Mouse (Mus musculus): ENCODE measurements around the gene Dnajc7. TPM values are rescaled to one million over a fixed set of nuclear protein-coding genes. Genes with fewer than 3 reads are reported as not detected.

Dnajc7 gene
- polyA plus RNA-seq, 2 experiments, result 15.1 to 61.7 TPM

GRCm38 (mm10) chr11:100575484-100575855, 44.5 kb downstream of the Dnajc7 start:
- H3K4me2 ChIP-seq (ENCODE audit: low read depth), result peak overlapping the region; percentile 78
- peak overlapping the region; percentile 69 to 71 for H3K4me3 ChIP-seq (ENCODE audit: insufficient read depth in 1 of 2, low read depth in 2 of 2, low read length in 2 of 2)
- DNase-seq (ENCODE audit: low read depth in 3 of 3, low spot score in 3 of 3), result no peak
- H3K27me3 ChIP-seq (ENCODE audit: control insufficient read depth, insufficient read depth, low read length), result no peaks in the 10 kb centered on the region
- WGBS (ENCODE audit: insufficient replicate concordance), result 16% methylated on average over 2 of the region's 2 CpGs
- H3K9ac ChIP-seq (replicated peaks), result peak overlapping the region; percentile 63
- no peaks in the 10 kb centered on the region; the same call in 1 of the 2 replicates for H3K36me3 ChIP-seq (replicated peaks; ENCODE audit: control insufficient read depth, insufficient read depth, low read depth)
- H3K9me3 ChIP-seq (ENCODE audit: control insufficient read depth, low read length), result no peaks in the 10 kb centered on the region
- no peak for TF ChIP-seq CTCF (IDR thresholded peaks at IDR 0.05; ENCODE audit: low read depth)
- TF ChIP-seq EP300 (IDR thresholded peaks at IDR 0.05; ENCODE audit: low read depth), result no peak
- H3K27ac ChIP-seq, result no peak overlapping the region
- H3K4me1 ChIP-seq (replicated peaks; ENCODE audit: control insufficient read depth in 2 of 2, insufficient read depth in 2 of 2, low read length in 1 of 2), result peaks cover 6 to 13% of the 10 kb centered on the region in 2 experiments; a peak in 3 of 4 replicates
- ATAC-seq (ENCODE audit: insufficient read depth), result peak; percentile 36; the same call in 1 of the 2 replicates

GRCm38 (mm10) chr11:100574708-100575483, 45.1 kb downstream of the Dnajc7 start, which contains the start of gene Cnp:
Cnp (plus strand) TSS chr11:100574904.
- Histone ChIP-seq H3K36me3 (replicated peaks; ENCODE audit: control insufficient read depth, insufficient read depth, low read depth) (no peaks in the 10 kb centered on the region; the same call in 1 of the 2 replicates), H3K4me1 (replicated peaks; ENCODE audit: control insufficient read depth in 2 of 2, insufficient read depth in 2 of 2, low read length in 1 of 2) (peaks cover 6 to 13% of the 10 kb centered on the region in 2 experiments; a peak in 3 of 4 replicates), H3K4me3 (ENCODE audit: insufficient read depth in 1 of 2, low read depth in 2 of 2, low read length in 2 of 2) (peak within 1 kb of the TSS; percentile 69 to 71), H3K9ac (replicated peaks) (peak within 1 kb of the TSS; percentile 63), H3K4me2 (ENCODE audit: low read depth) (peak within 1 kb of the TSS; percentile 78), H3K9me3 (ENCODE audit: control insufficient read depth, low read length) (no peaks in the 10 kb centered on the region), H3K27ac (no peak within 1 kb of the TSS), H3K27me3 (ENCODE audit: control insufficient read depth, insufficient read depth, low read length) (no peaks in the 10 kb centered on the region)
- WGBS (ENCODE audit: insufficient replicate concordance), result 1% methylated on average over 47 of the region's 47 CpGs
- peak; percentile 74 for ATAC-seq (ENCODE audit: insufficient read depth)
- TF ChIP-seq EP300 (IDR thresholded peaks at IDR 0.05; ENCODE audit: low read depth), result no peak
- no peak for TF ChIP-seq CTCF (IDR thresholded peaks at IDR 0.05; ENCODE audit: low read depth)
- DNase-seq (ENCODE audit: low read depth in 3 of 3, low spot score in 3 of 3), result peak in 2 of 3 experiments; percentile 22 to 23

- WGBS (ENCODE audit: insufficient replicate concordance), result 33% methylated on average over 3 of the region's 3 CpGs
- ATAC-seq (ENCODE audit: insufficient read depth), result no peak
- Histone ChIP-seq H3K4me1 (replicated peaks; ENCODE audit: control insufficient read depth in 2 of 2, insufficient read depth in 2 of 2, low read length in 1 of 2) (peaks cover 6 to 13% of the 10 kb centered on the region in 2 experiments; a peak in 3 of 4 replicates), H3K27ac (no peak overlapping the region), H3K9me3 (ENCODE audit: control insufficient read depth, low read length) (no peaks in the 10 kb centered on the region), H3K36me3 (replicated peaks; ENCODE audit: control insufficient read depth, insufficient read depth, low read depth) (no peaks in the 10 kb centered on the region), H3K4me3 (ENCODE audit: insufficient read depth in 1 of 2, low read depth in 2 of 2, low read length in 2 of 2) (peak overlapping the region; percentile 69 to 71), H3K4me2 (ENCODE audit: low read depth) (peak overlapping the region; percentile 78), H3K27me3 (ENCODE audit: control insufficient read depth, insufficient read depth, low read length) (no peaks in the 10 kb centered on the region), H3K9ac (replicated peaks) (no peak overlapping the region)
- DNase-seq (ENCODE audit: low read depth in 3 of 3, low spot score in 3 of 3), result no peak
- TF ChIP-seq CTCF (IDR thresholded peaks at IDR 0.05; ENCODE audit: low read depth) (no peak), EP300 (IDR thresholded peaks at IDR 0.05; ENCODE audit: low read depth) (no peak)
Measured at GRCm38 (mm10) chr11:100574188-100574587, 45.8 kb downstream of the Dnajc7 start.

GRCm38 (mm10) chr11:100571202-100571567, 48.8 kb downstream of the Dnajc7 start:
- ATAC-seq (ENCODE audit: insufficient read depth), result no peak
- TF ChIP-seq EP300 (IDR thresholded peaks at IDR 0.05; ENCODE audit: low read depth) (no peak), CTCF (IDR thresholded peaks at IDR 0.05; ENCODE audit: low read depth) (no peak)
- 10% methylated on average over 16 of the region's 16 CpGs for WGBS (ENCODE audit: insufficient replicate concordance)
- Histone ChIP-seq H3K36me3 (replicated peaks; ENCODE audit: control insufficient read depth, insufficient read depth, low read depth) (no peaks in the 10 kb centered on the region), H3K4me3 (ENCODE audit: insufficient read depth in 1 of 2, low read depth in 2 of 2, low read length in 2 of 2) (no peak overlapping the region), H3K27me3 (ENCODE audit: control insufficient read depth, insufficient read depth, low read length) (no peaks in the 10 kb centered on the region), H3K4me1 (replicated peaks; ENCODE audit: control insufficient read depth in 2 of 2, insufficient read depth in 2 of 2, low read length in 1 of 2) (peaks cover 6 to 13% of the 10 kb centered on the region in 2 experiments; a peak in 3 of 4 replicates), H3K9ac (replicated peaks) (no peak overlapping the region), H3K9me3 (ENCODE audit: control insufficient read depth, low read length) (no peaks in the 10 kb centered on the region), H3K27ac (no peak overlapping the region), H3K4me2 (ENCODE audit: low read depth) (peak overlapping the region; percentile 37)
- no peak for DNase-seq (ENCODE audit: low read depth in 3 of 3, low spot score in 3 of 3)

GRCm38 (mm10) chr11:100570430-100571201, 49.4 kb downstream of the Dnajc7 start:
- WGBS (ENCODE audit: insufficient replicate concordance), result 8% methylated on average over 8 of the region's 8 CpGs
- H3K9me3 ChIP-seq (ENCODE audit: control insufficient read depth, low read length), result no peaks in the 10 kb centered on the region
- no peaks in the 10 kb centered on the region for H3K27me3 ChIP-seq (ENCODE audit: control insufficient read depth, insufficient read depth, low read length)
- DNase-seq (ENCODE audit: low read depth in 3 of 3, low spot score in 3 of 3) (peak; percentile 30 to 51 (median 33)), ATAC-seq (ENCODE audit: insufficient read depth) (no peak)
- peak; percentile 85 for TF ChIP-seq CTCF (IDR thresholded peaks at IDR 0.05; ENCODE audit: low read depth)
- TF ChIP-seq EP300 (IDR thresholded peaks at IDR 0.05; ENCODE audit: low read depth), result no peak
- H3K27ac ChIP-seq, result no peak overlapping the region
- no peaks in the 10 kb centered on the region for H3K36me3 ChIP-seq (replicated peaks; ENCODE audit: control insufficient read depth, insufficient read depth, low read depth)
- H3K4me2 ChIP-seq (ENCODE audit: low read depth), result peak overlapping the region; percentile 37
- peaks cover 4 to 10% of the 10 kb centered on the region in 2 experiments; a peak in 3 of 4 replicates for H3K4me1 ChIP-seq (replicated peaks; ENCODE audit: control insufficient read depth in 2 of 2, insufficient read depth in 2 of 2, low read length in 1 of 2)
- no peak overlapping the region for H3K4me3 ChIP-seq (ENCODE audit: insufficient read depth in 1 of 2, low read depth in 2 of 2, low read length in 2 of 2)
- H3K9ac ChIP-seq (replicated peaks), result no peak overlapping the region
